Mouse (Mus musculus): ENCODE results near the gene Hand1. TPM values are rescaled to one million over a fixed set of nuclear protein-coding genes. Genes with fewer than 3 reads are reported as not detected.

Hand1 gene
- polyA plus RNA-seq, 1 experiment from 2014 or later: not detected

DNA sequence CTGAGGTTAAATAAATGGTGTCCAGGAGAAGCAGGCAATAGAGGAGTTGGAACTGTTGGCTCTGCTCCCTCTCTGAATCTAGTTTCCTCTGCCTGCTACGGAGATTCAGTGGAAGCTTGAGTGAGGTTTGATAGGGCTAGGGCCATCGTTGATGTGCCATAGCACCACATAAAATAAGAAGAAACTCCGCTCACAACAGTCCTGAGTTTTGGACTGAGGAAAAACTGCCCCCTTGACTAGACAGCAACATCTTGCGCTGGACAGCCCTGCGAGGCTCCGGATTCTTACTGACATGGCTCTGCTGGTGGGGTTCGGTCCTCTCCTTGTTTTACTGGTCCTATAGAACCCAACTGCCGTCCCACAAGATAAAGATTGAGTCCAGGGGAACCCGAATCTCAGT lies 3.8 kb upstream of the Hand1 start:
- ATAC-seq: no peak
- Histone ChIP-seq H3K9me3 (ENCODE audit: control insufficient read depth, low read length) (no peaks in the 10 kb centered on the region), H3K27me3 (replicated peaks; ENCODE audit: control insufficient read depth, insufficient read depth, low read length) (peaks cover 72% of the 10 kb centered on the region), H3K4me1 (ENCODE audit: control insufficient read depth, insufficient read depth, low read depth, low read length) (peaks cover 5% of the 10 kb centered on the region), H3K9ac (ENCODE audit: low read depth, low read length) (no peak overlapping the region), H3K36me3 (ENCODE audit: control insufficient read depth, insufficient read depth, low read length) (no peaks in the 10 kb centered on the region), H3K4me2 (ENCODE audit: low read length) (no peak overlapping the region), H3K4me3 (ENCODE audit: low read length) (no peak overlapping the region), H3K27ac (ENCODE audit: low read depth, low read length) (no peak overlapping the region)
- WGBS: 6% methylated on average over 9 of the region's 9 CpGs

DNA sequence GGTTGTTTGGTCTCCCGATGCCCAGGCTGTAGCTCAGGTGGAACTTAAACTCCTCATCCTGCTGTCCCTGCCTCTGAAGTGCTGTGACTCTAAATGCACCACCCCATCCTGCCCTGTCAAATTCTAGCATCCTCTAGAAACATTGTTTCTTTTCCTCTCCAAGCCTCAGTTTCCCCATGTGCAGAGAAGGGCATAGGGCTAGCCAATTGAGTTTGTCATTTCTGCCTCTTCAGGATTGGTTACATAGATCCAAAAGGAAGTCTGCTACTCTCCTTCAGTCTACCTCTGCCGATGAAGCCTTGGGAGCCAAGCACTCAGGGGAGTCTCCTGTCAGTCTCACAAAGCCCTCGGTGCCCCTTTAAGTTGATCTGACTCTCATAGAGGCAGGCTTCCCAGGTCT lies 3.3 kb upstream of the Hand1 start:
- H3K27ac ChIP-seq (ENCODE audit: low read depth, low read length): no peak overlapping the region
- WGBS: 14% methylated on average over 3 of the region's 3 CpGs
- no peak overlapping the region for H3K4me2 ChIP-seq (ENCODE audit: low read length)
- H3K9ac ChIP-seq (ENCODE audit: low read depth, low read length): no peak overlapping the region
- no peak overlapping the region for H3K4me3 ChIP-seq (ENCODE audit: low read length)
- no peaks in the 10 kb centered on the region for H3K36me3 ChIP-seq (ENCODE audit: control insufficient read depth, insufficient read depth, low read length)
- peaks cover 74% of the 10 kb centered on the region for H3K27me3 ChIP-seq (replicated peaks; ENCODE audit: control insufficient read depth, insufficient read depth, low read length)
- peaks cover 7% of the 10 kb centered on the region for H3K4me1 ChIP-seq (ENCODE audit: control insufficient read depth, insufficient read depth, low read depth, low read length)
- H3K9me3 ChIP-seq (ENCODE audit: control insufficient read depth, low read length): no peaks in the 10 kb centered on the region
- no peak for ATAC-seq

DNA sequence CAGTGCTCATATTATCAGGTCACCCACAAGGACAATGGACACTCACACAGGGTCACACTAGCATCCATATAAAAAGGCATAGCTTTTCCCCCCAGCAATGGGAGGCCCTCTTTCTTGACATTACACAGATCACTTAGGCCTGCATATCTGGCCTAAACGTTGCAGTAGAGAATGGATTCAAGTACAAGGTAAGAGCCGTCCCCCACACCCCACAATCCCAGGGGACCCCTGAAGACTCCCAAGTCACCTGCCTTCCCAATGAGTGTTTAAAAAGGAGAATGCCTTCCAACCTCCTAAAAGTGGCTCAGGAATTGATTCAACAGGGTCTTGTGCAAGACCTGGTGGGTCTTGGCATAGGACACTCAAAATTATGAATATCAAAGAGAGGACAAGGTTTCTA lies 2.7 kb upstream of the Hand1 start:
- Histone ChIP-seq H3K4me2 (ENCODE audit: low read length) (no peak overlapping the region), H3K4me1 (ENCODE audit: control insufficient read depth, insufficient read depth, low read depth, low read length) (peaks cover 7% of the 10 kb centered on the region), H3K4me3 (ENCODE audit: low read length) (no peak overlapping the region), H3K9ac (ENCODE audit: low read depth, low read length) (no peak overlapping the region), H3K27me3 (replicated peaks; ENCODE audit: control insufficient read depth, insufficient read depth, low read length) (peaks cover 76% of the 10 kb centered on the region), H3K9me3 (ENCODE audit: control insufficient read depth, low read length) (no peaks in the 10 kb centered on the region), H3K36me3 (ENCODE audit: control insufficient read depth, insufficient read depth, low read length) (no peaks in the 10 kb centered on the region), H3K27ac (ENCODE audit: low read depth, low read length) (no peak overlapping the region)
- WGBS: 14% methylated on average over 2 of the region's 2 CpGs
- no peak for ATAC-seq

DNA sequence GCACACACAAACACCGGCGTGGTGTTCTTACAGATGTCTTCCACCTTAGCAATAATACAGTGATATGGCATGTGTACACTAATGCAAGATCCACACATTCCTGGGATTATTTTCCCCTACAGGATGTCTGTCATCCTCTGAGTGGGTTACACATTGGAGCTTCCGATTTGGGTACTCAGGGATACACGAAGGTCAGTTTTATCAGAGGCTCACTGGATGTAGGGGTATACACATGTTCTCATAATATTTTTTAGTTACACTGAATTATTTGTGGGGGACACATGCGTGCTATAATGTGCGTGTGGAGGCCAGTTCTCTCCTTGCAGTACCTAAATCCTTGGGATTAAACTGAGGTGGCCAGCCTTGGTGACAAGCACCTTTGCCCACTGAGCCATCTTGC lies 1.4 kb upstream of the Hand1 start:
- Histone ChIP-seq H3K27me3 (replicated peaks; ENCODE audit: control insufficient read depth, insufficient read depth, low read length) (peaks cover 71% of the 10 kb centered on the region), H3K27ac (ENCODE audit: low read depth, low read length) (no peak overlapping the region), H3K4me3 (ENCODE audit: low read length) (no peak overlapping the region), H3K36me3 (ENCODE audit: control insufficient read depth, insufficient read depth, low read length) (no peaks in the 10 kb centered on the region), H3K4me2 (ENCODE audit: low read length) (no peak overlapping the region), H3K9me3 (ENCODE audit: control insufficient read depth, low read length) (no peaks in the 10 kb centered on the region), H3K9ac (ENCODE audit: low read depth, low read length) (no peak overlapping the region), H3K4me1 (ENCODE audit: control insufficient read depth, insufficient read depth, low read depth, low read length) (peaks cover 10% of the 10 kb centered on the region)
- ATAC-seq: no peak
- 10% methylated on average over 6 of the region's 6 CpGs for WGBS

DNA sequence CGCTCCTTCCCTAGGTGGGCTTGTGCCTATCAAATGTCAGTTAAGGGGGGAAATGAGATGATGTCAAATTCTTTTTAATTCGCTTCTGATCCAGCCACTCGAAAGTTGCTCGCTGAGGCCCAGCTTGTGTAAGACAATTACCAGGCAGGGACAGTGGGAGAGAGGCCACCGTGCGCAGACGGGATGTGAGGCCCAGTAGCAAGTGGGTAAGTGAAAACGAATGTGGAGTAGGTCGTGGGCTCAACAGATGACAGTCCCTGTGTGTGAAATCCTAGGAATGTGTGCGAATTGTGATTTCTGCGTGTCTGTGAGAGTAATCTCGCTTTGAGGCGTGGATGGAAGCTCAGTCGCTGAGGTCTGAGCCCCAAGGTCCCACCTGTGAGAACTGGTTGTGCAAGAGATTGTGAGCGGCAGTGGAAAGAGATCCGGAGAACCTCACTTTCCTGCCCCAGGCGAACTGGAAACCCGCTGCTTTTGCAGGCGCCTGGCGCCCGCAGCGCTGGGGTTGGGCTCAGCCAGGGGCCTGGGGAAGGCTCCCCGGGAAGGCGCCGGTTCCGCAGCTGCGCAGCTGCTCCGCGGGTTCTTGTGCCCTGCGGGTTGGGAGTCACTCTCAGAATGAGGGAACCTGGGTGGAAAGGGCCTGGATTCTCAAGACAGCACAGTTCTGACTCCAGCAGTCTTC lies 819 bp upstream of the Hand1 start:
- Histone ChIP-seq H3K4me3 (ENCODE audit: low read length) (no peak overlapping the region), H3K27ac (ENCODE audit: low read depth, low read length) (no peak overlapping the region), H3K4me2 (ENCODE audit: low read length) (no peak overlapping the region), H3K4me1 (ENCODE audit: control insufficient read depth, insufficient read depth, low read depth, low read length) (peaks cover 10% of the 10 kb centered on the region), H3K9me3 (ENCODE audit: control insufficient read depth, low read length) (no peaks in the 10 kb centered on the region), H3K9ac (ENCODE audit: low read depth, low read length) (no peak overlapping the region), H3K27me3 (replicated peaks; ENCODE audit: control insufficient read depth, insufficient read depth, low read length) (peaks cover 70% of the 10 kb centered on the region), H3K36me3 (ENCODE audit: control insufficient read depth, insufficient read depth, low read length) (no peaks in the 10 kb centered on the region)
- 2% methylated on average over 30 of the region's 30 CpGs for WGBS
- ATAC-seq: no peak

DNA sequence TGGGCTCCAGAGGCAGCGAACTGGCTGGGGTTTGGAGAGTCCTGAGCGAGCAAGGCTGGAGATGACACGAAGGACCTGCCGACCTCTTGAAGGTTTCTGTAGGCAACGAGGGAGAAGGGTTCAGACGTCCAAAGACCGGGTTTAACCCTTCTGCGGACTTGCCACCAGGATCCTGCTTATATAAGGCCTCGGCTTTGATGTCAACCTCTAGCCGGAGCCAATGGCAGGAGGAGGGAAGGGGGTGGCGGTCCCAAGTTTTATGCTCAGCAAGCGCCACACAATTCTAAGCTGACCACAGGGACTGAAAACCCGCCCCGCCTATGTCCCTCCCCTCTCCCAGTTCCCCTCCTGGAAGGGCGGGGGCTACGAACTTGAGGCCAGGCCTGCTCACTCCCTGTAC lies 757 bp downstream of the Hand1 start:
- Histone ChIP-seq H3K4me1 (ENCODE audit: control insufficient read depth, insufficient read depth, low read depth, low read length) (peaks cover 15% of the 10 kb centered on the region), H3K4me2 (ENCODE audit: low read length) (no peak overlapping the region), H3K27ac (ENCODE audit: low read depth, low read length) (no peak overlapping the region), H3K4me3 (ENCODE audit: low read length) (no peak overlapping the region), H3K27me3 (replicated peaks; ENCODE audit: control insufficient read depth, insufficient read depth, low read length) (peaks cover 67% of the 10 kb centered on the region), H3K9ac (ENCODE audit: low read depth, low read length) (no peak overlapping the region), H3K36me3 (ENCODE audit: control insufficient read depth, insufficient read depth, low read length) (no peaks in the 10 kb centered on the region), H3K9me3 (ENCODE audit: control insufficient read depth, low read length) (no peaks in the 10 kb centered on the region)
- no peak for ATAC-seq
- 8% methylated on average over 16 of the region's 16 CpGs for WGBS

DNA sequence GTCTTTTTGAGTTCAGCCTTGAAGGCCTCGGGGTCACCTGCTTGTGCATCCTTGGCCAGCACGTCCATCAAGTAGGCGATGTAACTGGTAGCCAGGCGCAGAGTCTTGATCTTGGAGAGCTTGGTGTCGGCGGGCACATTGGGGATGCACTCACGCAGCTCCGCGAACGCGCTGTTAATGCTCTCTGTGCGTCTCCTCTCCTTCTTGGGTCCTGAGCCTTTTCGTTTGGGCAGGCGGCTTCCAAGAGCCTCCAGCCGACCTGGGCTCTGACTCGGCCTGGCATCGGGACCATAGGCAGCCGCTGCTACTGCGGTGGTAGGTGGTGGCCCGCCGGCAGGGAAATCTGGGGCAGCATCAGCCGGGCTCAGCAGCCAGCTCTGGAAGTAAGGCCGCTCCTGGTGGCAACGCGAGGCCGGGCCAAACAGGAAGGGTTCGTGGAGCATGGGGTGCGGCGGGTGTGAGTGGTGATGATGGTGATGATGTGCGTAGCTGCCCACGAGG lies 1.3 kb downstream of the Hand1 start:
- Histone ChIP-seq H3K36me3 (ENCODE audit: control insufficient read depth, insufficient read depth, low read length) (no peaks in the 10 kb centered on the region), H3K27me3 (replicated peaks; ENCODE audit: control insufficient read depth, insufficient read depth, low read length) (peaks cover 67% of the 10 kb centered on the region), H3K4me2 (ENCODE audit: low read length) (no peak overlapping the region), H3K4me1 (ENCODE audit: control insufficient read depth, insufficient read depth, low read depth, low read length) (peaks cover 15% of the 10 kb centered on the region), H3K9me3 (ENCODE audit: control insufficient read depth, low read length) (no peaks in the 10 kb centered on the region), H3K4me3 (ENCODE audit: low read length) (no peak overlapping the region), H3K9ac (ENCODE audit: low read depth, low read length) (no peak overlapping the region), H3K27ac (ENCODE audit: low read depth, low read length) (no peak overlapping the region)
- WGBS: 1% methylated on average over 29 of the region's 31 CpGs
- no peak for ATAC-seq

DNA sequence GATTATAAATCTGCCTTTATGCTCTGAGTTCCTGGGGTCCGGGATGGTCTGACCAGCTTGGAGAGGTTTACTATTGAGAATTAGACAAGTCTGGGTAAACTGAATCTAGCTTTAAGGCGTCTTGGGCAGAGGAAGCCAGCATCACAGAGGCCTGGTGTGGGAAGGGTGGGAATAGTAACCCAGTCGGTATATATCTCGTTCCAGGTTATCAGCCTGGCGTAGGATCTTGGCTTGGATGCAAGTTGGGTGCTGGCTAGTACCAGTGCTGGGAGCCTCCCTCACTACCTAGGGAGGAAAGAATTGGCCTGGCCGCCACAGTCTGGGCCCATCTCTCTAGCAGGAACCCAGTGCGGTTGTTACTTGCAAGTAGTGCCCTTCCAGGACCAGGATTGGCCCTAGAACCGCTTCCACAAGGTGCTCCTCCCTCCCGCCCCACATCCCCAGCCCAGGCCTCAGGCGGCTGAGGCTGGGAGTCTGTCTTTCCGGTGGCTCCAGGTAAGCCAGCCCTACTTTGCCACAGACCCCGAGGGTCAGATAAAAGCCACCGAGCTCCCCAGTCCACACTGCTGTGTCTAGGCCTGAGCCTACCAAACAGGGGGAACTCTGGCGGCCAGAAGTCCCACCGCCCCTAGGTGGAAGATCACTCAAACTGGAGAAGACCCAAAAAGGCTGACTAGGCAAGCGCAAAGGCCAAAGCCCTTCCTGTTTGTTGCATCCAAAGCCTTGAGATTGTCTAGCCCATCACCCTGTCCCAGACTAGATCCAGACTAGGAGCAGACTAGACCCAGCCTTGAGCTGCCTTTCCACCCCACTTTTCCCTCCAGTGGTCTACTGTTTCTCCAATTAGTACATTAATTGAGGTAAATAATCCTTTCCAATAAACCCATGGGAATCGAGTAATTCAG lies 2.5 kb downstream of the Hand1 start:
- H3K27ac ChIP-seq (ENCODE audit: low read depth, low read length): no peak overlapping the region
- peaks cover 15% of the 10 kb centered on the region for H3K4me1 ChIP-seq (ENCODE audit: control insufficient read depth, insufficient read depth, low read depth, low read length)
- no peaks in the 10 kb centered on the region for H3K9me3 ChIP-seq (ENCODE audit: control insufficient read depth, low read length)
- ATAC-seq: no peak
- H3K9ac ChIP-seq (ENCODE audit: low read depth, low read length): no peak overlapping the region
- peaks cover 59% of the 10 kb centered on the region for H3K27me3 ChIP-seq (replicated peaks; ENCODE audit: control insufficient read depth, insufficient read depth, low read length)
- H3K4me2 ChIP-seq (ENCODE audit: low read length): no peak overlapping the region
- WGBS: 22% methylated on average over 17 of the region's 17 CpGs
- H3K4me3 ChIP-seq (ENCODE audit: low read length): no peak overlapping the region
- no peaks in the 10 kb centered on the region for H3K36me3 ChIP-seq (ENCODE audit: control insufficient read depth, insufficient read depth, low read length)
